Mouse (Mus musculus) retina, adult 2 months (tissue): ENCODE data around the gene Tcl1b5.

Experiments
- DNase-seq: peaks from one replicate; pipeline ENCODE4 v3.0.0-alpha.2; 2012; ENCODE audit warnings: low read depth, low spot score

Tcl1b5 gene

DNA sequence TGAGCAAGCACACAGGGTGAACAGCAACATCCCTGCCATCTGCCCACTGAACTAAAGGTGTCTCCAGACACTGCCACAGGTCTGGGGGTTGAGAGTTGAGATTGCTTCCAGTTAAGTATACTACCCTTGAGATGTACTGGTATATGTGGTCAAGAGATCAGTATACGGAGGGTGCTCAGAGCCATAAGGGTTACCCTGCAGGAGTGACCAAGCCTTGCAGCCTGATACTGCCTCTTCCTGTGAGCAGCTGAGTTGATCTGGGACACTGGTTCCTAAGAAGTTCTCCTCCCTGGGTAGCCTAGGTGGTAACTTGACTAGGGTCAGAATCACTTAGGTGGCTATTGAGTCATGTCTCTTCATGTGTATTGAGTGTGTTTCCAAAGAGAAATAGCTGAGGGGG, 32.3 kb downstream of the Tcl1b5 start:
- DNase-seq = no peak

DNA sequence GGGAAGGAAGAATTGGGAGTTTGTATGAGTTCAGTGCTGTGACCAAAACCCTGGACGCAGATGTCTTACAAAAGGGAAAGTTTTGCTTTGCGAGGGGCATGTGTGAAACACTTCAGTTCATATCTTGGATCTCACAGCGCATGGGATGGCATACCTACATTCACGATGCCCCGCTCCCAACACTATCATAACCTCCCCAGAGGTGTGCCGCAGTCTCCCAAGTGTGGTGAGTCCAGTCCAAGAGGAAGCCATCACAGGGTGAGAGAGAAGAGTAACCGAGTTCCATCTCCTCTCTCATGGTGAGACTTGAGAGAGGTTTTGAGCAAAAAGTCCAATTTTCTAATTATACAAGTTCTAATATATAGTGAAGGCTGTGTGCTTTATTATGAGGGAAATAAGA, 33.1 kb downstream of the Tcl1b5 start:
- no peak for DNase-seq

DNA sequence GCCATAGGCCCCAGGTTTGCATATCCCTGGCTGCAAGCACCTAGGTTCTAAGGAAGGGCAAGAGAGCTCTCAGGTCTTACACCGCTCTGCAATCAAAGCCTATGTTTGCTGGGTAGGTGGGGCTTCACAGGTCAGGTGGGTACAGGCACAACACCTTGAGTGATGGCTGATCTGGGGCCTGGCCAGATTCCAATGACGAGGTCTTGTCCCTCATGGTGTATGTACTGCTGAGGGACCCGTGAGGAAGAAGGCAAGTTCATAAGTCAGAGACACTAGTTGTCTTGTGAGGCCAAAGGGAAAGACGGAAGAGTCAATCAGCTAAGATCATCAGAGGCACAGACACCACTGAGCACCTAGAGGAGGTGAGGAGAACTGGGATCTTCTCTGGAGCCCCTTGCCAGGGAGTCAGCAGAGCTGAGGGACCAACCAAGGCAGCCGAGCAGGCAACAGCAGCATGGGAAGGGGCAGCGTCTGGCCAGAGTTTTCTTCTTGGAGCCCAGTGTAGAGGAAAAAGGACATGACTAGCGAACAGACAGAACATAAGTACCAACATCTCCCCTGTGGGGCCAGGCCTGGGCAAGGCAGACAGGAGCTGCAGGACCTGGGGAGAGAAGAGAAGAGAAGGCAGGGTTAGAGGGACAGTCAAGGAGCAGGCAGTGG, 41.1 kb downstream of the Tcl1b5 start:
- DNase-seq = no peak

- no peak for DNase-seq
Measured at GRCm38 (mm10) chr12:105222601-105223319, 46.6 kb downstream of the Tcl1b5 start, which contains the start of gene Tcl1. TSS of gene Tcl1 (minus strand) at chr12:105222793.

DNA sequence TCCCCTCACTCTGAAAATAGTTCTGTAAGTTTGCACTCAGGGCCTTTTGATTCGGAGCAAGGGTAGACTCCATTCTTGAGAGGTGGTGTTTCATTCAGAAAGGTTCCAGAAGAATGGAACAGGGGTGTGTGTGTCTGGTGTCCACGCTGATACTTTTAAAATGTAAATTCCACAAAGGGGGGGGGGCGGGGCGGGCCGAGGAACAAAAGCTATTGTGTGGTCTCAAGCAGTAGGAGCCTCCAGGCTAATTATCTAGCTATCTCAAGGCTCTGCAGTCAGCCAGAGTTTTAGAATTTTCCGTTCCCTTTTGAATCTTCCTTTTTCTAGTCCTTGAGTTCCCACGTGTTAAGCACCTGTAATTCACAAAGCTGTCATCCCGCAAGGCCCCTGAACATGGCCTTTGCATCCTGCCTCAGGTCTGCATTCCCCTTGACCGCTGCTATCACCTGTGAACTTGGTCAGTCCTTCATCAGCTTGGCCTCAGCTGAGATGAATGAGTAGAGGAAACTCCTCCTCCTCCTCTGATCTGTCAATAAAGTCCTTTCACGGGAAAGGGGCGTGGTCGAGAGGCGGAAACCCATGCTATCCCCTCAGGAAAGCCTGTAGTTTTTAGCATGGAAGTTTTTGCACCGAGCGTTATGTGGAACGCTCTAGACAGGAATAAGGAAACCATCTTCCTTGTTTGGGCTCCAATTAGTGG, 48.6 kb downstream of the Tcl1b5 start:
- no peak for DNase-seq
